ENCODE assay signal across 13 mouse cellular contexts in genomic region chr4:33893841-33894240, GRCm38 (mm10). TPM values are rescaled to one million over a fixed set of nuclear protein-coding genes. Genes with fewer than 3 reads are reported as not detected.
DNase-seq lines count a peak whose midpoint lies in the region; ATAC-seq and TF ChIP-seq lines count a peak whose summit lies in the region.
"Had no signal": no experiment of that assay in that cellular context is flagged by ENCODE, and none has a peak within 500 bp of the region (broad histone marks: within the 10 kb centered on the region; RNA-seq: fewer than 3 reads in every experiment).

No protein-coding gene starts in this region.

- no peak for TF ChIP-seq POLR2A in cerebellum, adult 2 months (IDR thresholded peaks at IDR 0.05; ENCODE audit: borderline replicate concordance, insufficient read depth, low read length)

- no peak for TF ChIP-seq CTCF in cerebellum, adult 2 months (IDR thresholded peaks at IDR 0.05; ENCODE audit: borderline replicate concordance, insufficient read depth, low read depth, low read length)

- peaks cover 33% of the 10 kb centered on the region for H3K4me1 ChIP-seq in cerebellum, adult 2 months (ENCODE audit: control insufficient read depth, insufficient read depth, low read length)
- peaks cover 2% of the 10 kb centered on the region; the same call in 1 of the 2 replicates for H3K4me1 ChIP-seq in forebrain, embryonic 16.5 days (replicated peaks; ENCODE audit: control insufficient read depth, insufficient read depth, low read length)
- peaks cover 28% of the 10 kb centered on the region for H3K4me1 ChIP-seq in limb, embryonic 10.5 days
- H3K4me1 ChIP-seq in intestine, embryonic 15.5 days (replicated peaks) = no peaks in the 10 kb centered on the region
- H3K4me1 ChIP-seq in embryonic facial prominence, embryonic 10.5 days = no peaks in the 10 kb centered on the region
- H3K4me1 ChIP-seq: embryonic facial prominence, embryonic 12.5 days; liver, embryonic 13.5 days had no signal

- WGBS in cerebellum, adult 2 months = 17% methylated on average over 7 of the region's 7 CpGs
- 61% methylated on average over 7 of the region's 7 CpGs for WGBS in forebrain, embryonic 16.5 days
- WGBS in limb, embryonic 10.5 days = 47% methylated on average over 7 of the region's 7 CpGs
- WGBS in intestine, embryonic 15.5 days = 80% methylated on average over 7 of the region's 7 CpGs
- WGBS in embryonic facial prominence, embryonic 10.5 days = 88% methylated on average over 7 of the region's 7 CpGs

- no peak overlapping the region for H3K9ac ChIP-seq in forebrain, embryonic 16.5 days (replicated peaks; ENCODE audit: low read depth, low read length)
- no peak overlapping the region for H3K9ac ChIP-seq in intestine, embryonic 15.5 days
- H3K9ac ChIP-seq: embryonic facial prominence, embryonic 12.5 days; liver, embryonic 13.5 days had no signal

- no peak overlapping the region for H3K4me3 ChIP-seq in cerebellum, adult 2 months (replicated peaks; ENCODE audit: insufficient read depth, low read depth, low read length)
- H3K4me3 ChIP-seq in forebrain, embryonic 16.5 days (replicated peaks; ENCODE audit: low read length) = no peak overlapping the region
- no peak overlapping the region for H3K4me3 ChIP-seq in limb, embryonic 10.5 days
- H3K4me3 ChIP-seq in intestine, embryonic 15.5 days (replicated peaks) = no peak overlapping the region
- H3K4me3 ChIP-seq in embryonic facial prominence, embryonic 10.5 days = no peak overlapping the region
- H3K4me3 ChIP-seq: embryonic facial prominence, embryonic 12.5 days; liver, embryonic 13.5 days had no signal

- no peaks in the 10 kb centered on the region for H3K9me3 ChIP-seq in forebrain, embryonic 16.5 days (ENCODE audit: control insufficient read depth, low read length)
- no peaks in the 10 kb centered on the region for H3K9me3 ChIP-seq in limb, embryonic 10.5 days (replicated peaks)
- no peaks in the 10 kb centered on the region for H3K9me3 ChIP-seq in intestine, embryonic 15.5 days
- H3K9me3 ChIP-seq in embryonic facial prominence, embryonic 10.5 days = no peaks in the 10 kb centered on the region
- H3K9me3 ChIP-seq: embryonic facial prominence, embryonic 12.5 days; liver, embryonic 13.5 days had no signal

- H3K4me2 ChIP-seq in forebrain, embryonic 16.5 days (ENCODE audit: low read length) = no peak overlapping the region
- H3K4me2 ChIP-seq in intestine, embryonic 15.5 days (replicated peaks) = no peak overlapping the region
- H3K4me2 ChIP-seq: embryonic facial prominence, embryonic 12.5 days; liver, embryonic 13.5 days had no signal

- peak overlapping the region; percentile 59 for H3K27ac ChIP-seq in cerebellum, adult 2 months (ENCODE audit: insufficient read depth, low read length)
- no peak overlapping the region for H3K27ac ChIP-seq in forebrain, embryonic 16.5 days (ENCODE audit: low read length)
- H3K27ac ChIP-seq in limb, embryonic 10.5 days = peak overlapping the region; percentile 44
- H3K27ac ChIP-seq in intestine, embryonic 15.5 days = no peak overlapping the region
- no peak overlapping the region for H3K27ac ChIP-seq in embryonic facial prominence, embryonic 10.5 days (replicated peaks)
- H3K27ac ChIP-seq: embryonic facial prominence, embryonic 12.5 days; liver, embryonic 13.5 days; macrophage; stomach, postnatal 0 days had no signal

- ATAC-seq in forebrain, embryonic 16.5 days = peak; percentile 86
- ATAC-seq in intestine, embryonic 15.5 days = no peak

- DNase-seq in cerebellum, adult 2 months = peak; percentile 70 to 77
- peak; percentile 25 to 31 for DNase-seq in layer of hippocampus, postnatal 10 days (ENCODE audit: low spot score in 2 of 2)
- DNase-seq in limb, embryonic 10.5 days (ENCODE audit: low spot score) = no peak
- DNase-seq in thymus, postnatal 4 days = no peak
- no peak for DNase-seq in urinary bladder, postnatal 25 days (ENCODE audit: low spot score)
- no peak for DNase-seq in embryonic facial prominence, embryonic 10.5 days (ENCODE audit: low spot score)
- DNase-seq: kidney, adult 9 months; liver, embryonic 13.5 days had no signal

- H3K36me3 ChIP-seq in forebrain, embryonic 16.5 days (ENCODE audit: control insufficient read depth, insufficient read depth) = no peaks in the 10 kb centered on the region
- H3K36me3 ChIP-seq in limb, embryonic 10.5 days = no peaks in the 10 kb centered on the region
- H3K36me3 ChIP-seq in intestine, embryonic 15.5 days = no peaks in the 10 kb centered on the region
- H3K36me3 ChIP-seq in embryonic facial prominence, embryonic 10.5 days (replicated peaks) = no peaks in the 10 kb centered on the region
- H3K36me3 ChIP-seq: embryonic facial prominence, embryonic 12.5 days; liver, embryonic 13.5 days had no signal

- no peaks in the 10 kb centered on the region for H3K27me3 ChIP-seq in cerebellum, adult 2 months (ENCODE audit: control insufficient read depth, insufficient read depth, low read length)
- no peaks in the 10 kb centered on the region for H3K27me3 ChIP-seq in forebrain, embryonic 16.5 days (replicated peaks; ENCODE audit: control insufficient read depth, insufficient read depth, low read length)
- H3K27me3 ChIP-seq in limb, embryonic 10.5 days (ENCODE audit: low read depth, poor library complexity, severe bottlenecking) = no peaks in the 10 kb centered on the region
- no peaks in the 10 kb centered on the region for H3K27me3 ChIP-seq in intestine, embryonic 15.5 days (replicated peaks)
- H3K27me3 ChIP-seq in embryonic facial prominence, embryonic 10.5 days (replicated peaks; ENCODE audit: low read depth, poor library complexity, severe bottlenecking) = no peaks in the 10 kb centered on the region
- H3K27me3 ChIP-seq: embryonic facial prominence, embryonic 12.5 days; liver, embryonic 13.5 days had no signal

RNA-seq across cellular contexts. Expression of gene Cnr1, which starts 30.6 kb away (rescaled TPM):
- polyA plus RNA-seq in cerebellum, adult 2 months (2012; rRNA removed) = 137 and 155 TPM in 2 replicates
- 86.8 and 103 TPM in 2 replicates for polyA plus RNA-seq in forebrain, embryonic 16.5 days (2015; fragmentation: Nextera tagmentation; extraction: Ambion mirVana)
- total RNA-seq in layer of hippocampus, postnatal 10 days (2021) = 100 to 1,000 TPM; 173 to 179 TPM
- 2.2 and 2.8 TPM in 2 replicates for polyA plus RNA-seq in limb, embryonic 10.5 days (2016; fragmentation: Nextera tagmentation; extraction: Ambion mirVana)
- 4.4 and 4.7 TPM in 2 replicates for polyA plus RNA-seq in intestine, embryonic 15.5 days (2015; fragmentation: Nextera tagmentation; extraction: Ambion mirVana)
- 2.9 and 3.8 TPM in 2 replicates for polyA plus RNA-seq in embryonic facial prominence, embryonic 10.5 days (2016; fragmentation: Nextera tagmentation; extraction: Ambion mirVana)

Comparison
In these comparisons a context has a peak if more than half of its experiments do, and no peak if none do; other contexts are left out.
1. DNase-seq: peak in cerebellum, adult 2 months (2 of 2) and layer of hippocampus, postnatal 10 days (2 of 2); none in limb, embryonic 10.5 days (single experiment), thymus, postnatal 4 days (single experiment), urinary bladder, postnatal 25 days (single experiment) and embryonic facial prominence, embryonic 10.5 days (single experiment).
2. H3K27ac ChIP-seq: peak in cerebellum, adult 2 months (single experiment) and limb, embryonic 10.5 days (single experiment); none in forebrain, embryonic 16.5 days (single experiment), intestine, embryonic 15.5 days (single experiment) and embryonic facial prominence, embryonic 10.5 days (single experiment).
3. RNA of gene Cnr1, which starts 30.6 kb away (polyA plus RNA-seq): 137 to 155 TPM in cerebellum, adult 2 months and 86.8 to 103 TPM in forebrain, embryonic 16.5 days; 4.4 to 4.7 TPM in intestine, embryonic 15.5 days, 2.9 to 3.8 TPM in embryonic facial prominence, embryonic 10.5 days and 2.2 to 2.8 TPM in limb, embryonic 10.5 days; every median in the first group is over 10 times any median in the second.